Mouse (Mus musculus): ENCODE data around the gene Cab39.

Gene Cab39

GRCm38 (mm10) chr1:85845476-85845875 lies 52.2 kb downstream of the Cab39 start:
- no peak for DNase-seq (ENCODE audit: low spot score)

- no peak for DNase-seq (ENCODE audit: low spot score)
These were observed 55.8 kb downstream of the Cab39 start for GRCm38 (mm10) chr1:85849016-85849415.

- no peak for DNase-seq (ENCODE audit: low spot score)
These were observed 57.6 kb downstream of the Cab39 start for GRCm38 (mm10) chr1:85850851-85851250.

- DNase-seq (ENCODE audit: low spot score), result peak; percentile 49
These were observed 59.9 kb downstream of the Cab39 start for GRCm38 (mm10) chr1:85852996-85853689.

- DNase-seq (ENCODE audit: low spot score), result no peak
These were observed 60.6 kb downstream of the Cab39 start for GRCm38 (mm10) chr1:85853865-85854264.

- DNase-seq (ENCODE audit: low spot score), result no peak
These were observed 61.2 kb downstream of the Cab39 start for GRCm38 (mm10) chr1:85854475-85854874.

GRCm38 (mm10) chr1:85856266-85856665 lies 63.0 kb downstream of the Cab39 start:
- DNase-seq (ENCODE audit: low spot score), result no peak

- no peak for DNase-seq (ENCODE audit: low spot score)
These were observed 64.1 kb downstream of the Cab39 start for GRCm38 (mm10) chr1:85857261-85857754.

GRCm38 (mm10) chr1:85864383-85864782 lies 71.1 kb downstream of the Cab39 start:
- DNase-seq (ENCODE audit: low spot score), result peak; percentile 25

GRCm38 (mm10) chr1:85870001-85870400 lies 76.8 kb downstream of the Cab39 start:
- DNase-seq (ENCODE audit: low spot score), result no peak

GRCm38 (mm10) chr1:85870546-85870945 lies 77.3 kb downstream of the Cab39 start:
- no peak for DNase-seq (ENCODE audit: low spot score)

GRCm38 (mm10) chr1:85882003-85882402 lies 88.8 kb downstream of the Cab39 start:
- no peak for DNase-seq (ENCODE audit: low spot score)

- DNase-seq (ENCODE audit: low spot score), result no peak
These were observed 94.0 kb downstream of the Cab39 start for GRCm38 (mm10) chr1:85887221-85887620.

GRCm38 (mm10) chr1:85894231-85894747 lies 101.0 kb downstream of the Cab39 start, which contains the start of gene Itm2c:
Itm2c (plus strand) TSS chr1:85894281.
- peak; percentile 91 for DNase-seq (ENCODE audit: low spot score)

GRCm38 (mm10) chr1:85894748-85895360 lies 101.6 kb downstream of the Cab39 start:
- DNase-seq (ENCODE audit: low spot score), result peak; percentile 43

GRCm38 (mm10) chr1:85895391-85895837 lies 102.2 kb downstream of the Cab39 start:
- peak; percentile 46 for DNase-seq (ENCODE audit: low spot score)

GRCm38 (mm10) chr1:85896110-85896509 lies 102.9 kb downstream of the Cab39 start:
- DNase-seq (ENCODE audit: low spot score), result no peak

GRCm38 (mm10) chr1:85896781-85897700 lies 103.8 kb downstream of the Cab39 start:
- no peak for DNase-seq (ENCODE audit: low spot score)

- DNase-seq (ENCODE audit: low spot score), result no peak
These were observed 104.9 kb downstream of the Cab39 start for GRCm38 (mm10) chr1:85897901-85898760.

GRCm38 (mm10) chr1:85898761-85899387 lies 105.6 kb downstream of the Cab39 start:
- no peak for DNase-seq (ENCODE audit: low spot score)

GRCm38 (mm10) chr1:85899388-85899761 lies 106.1 kb downstream of the Cab39 start:
- DNase-seq (ENCODE audit: low spot score), result no peak
